Mouse (Mus musculus) heart, postnatal 0 days (tissue): ENCODE results near the gene Scd1. TPM values are rescaled to one million over a fixed set of nuclear protein-coding genes. Genes with fewer than 3 reads are reported as not detected.

ENCODE experiments used
- ATAC-seq: fragments of 200-750 bp; cut with Nextera tagmentation; 2 replicates; pipeline ENCODE4 v1.8.0; 2017; ENCODE audit warnings: low read depth, moderate number of reproducible peaks, moderate library complexity; ENCODE audit not compliant: insufficient read depth
- DNase-seq: peaks from one replicate; pipeline ENCODE4 v3.0.0-alpha.2; 2016; ENCODE audit warnings: low spot score
- H3K27ac ChIP-seq: fragments of 300-500 bp; sonication (generic); 2 replicates; pipeline ENCODE4 v1.5.1; 2014; ENCODE audit warnings: low read depth, mild to moderate bottlenecking
- H3K27me3 ChIP-seq: fragments of 300-500 bp; sonication (generic); 2 replicates; pipeline ENCODE4 v1.6.1; 2014; ENCODE audit warnings: low read length, mixed read lengths; ENCODE audit not compliant: control insufficient read depth, insufficient read depth
- H3K36me3 ChIP-seq: fragments of 300-500 bp; sonication (generic); replicated peaks from 2 replicates; pipeline ENCODE4 v1.6.1; 2014; ENCODE audit warnings: low read length, mixed read lengths; ENCODE audit not compliant: control insufficient read depth, insufficient read depth
- H3K4me1 ChIP-seq: fragments of 300-500 bp; sonication (generic); 2 replicates; pipeline ENCODE4 v1.6.1; 2014; ENCODE audit warnings: antibody characterized with exemption; ENCODE audit not compliant: control insufficient read depth, insufficient read depth
- H3K4me2 ChIP-seq: fragments of 300-500 bp; sonication (generic); 2 replicates; pipeline ENCODE4 v1.6.1; 2014; ENCODE audit warnings: low read depth, mild to moderate bottlenecking, low read length, moderate library complexity
- H3K4me3 ChIP-seq: fragments of 300-500 bp; sonication (generic); 2 replicates; pipeline ENCODE4 v1.5.1; 2014; ENCODE audit warnings: low read depth, low read length
- H3K9ac ChIP-seq: fragments of 300-500 bp; sonication (generic); replicated peaks from 2 replicates; pipeline ENCODE4 v1.6.1; 2014; ENCODE audit warnings: low read depth, low read length, mixed read lengths
- H3K9me3 ChIP-seq: fragments of 300-500 bp; sonication (generic); replicated peaks from 2 replicates; pipeline ENCODE4 v1.6.1; 2016; ENCODE audit warnings: low read length; ENCODE audit not compliant: control insufficient read depth
- CTCF ChIP-seq: IDR thresholded peaks from 2 replicates; pipeline ENCODE4 v1.5.1; 2016; ENCODE audit warnings: antibody characterized with exemption, control low read depth, low read depth
- EP300 ChIP-seq: IDR thresholded peaks from 2 replicates; pipeline ENCODE4 v1.6.1; 2016; ENCODE audit warnings: antibody characterized with exemption, low read depth
- WGBS: fragments of 180-500 bp; shearing (Covaris S2); extraction: QIAGEN DNeasy Blood & Tissue Kit; methylation state at CpG from one replicate; pipeline ENCODE4 v1.1.7; 2014; 5-methylcytosine and 5-hydroxymethylcytosine counted together
- polyA plus RNA-seq: library from polyadenylated mRNA; unstranded; fragments of >200 nt; fragmentation: Nextera tagmentation; extraction: Ambion mirVana; gene quantifications from 2 replicates; pipeline ENCODE4 v1.2.1, GENCODE M21; 2015
- total RNA-seq: library from RNA; depleted of rRNA; stranded (reverse); fragments of >200 nt; gene quantifications from 2 replicates; pipeline ENCODE4 v1.2.3, GENCODE M21; 2014; ENCODE audit warnings: low replicate concordance; rRNA removed

Scd1 gene
- total RNA-seq = 6.2 and 9.8 TPM in 2 replicates
- 0.66 and 1.2 TPM in 2 replicates for polyA plus RNA-seq

- Histone ChIP-seq H3K27me3 (peaks cover 15% of the 10 kb centered on the region), H3K4me1 (0 out of 2 replicates have a peak, but pooled peaks cover 14% of the 10 kb centered on the region), H3K9me3 (no peaks in the 10 kb centered on the region), H3K27ac (peak within 1 kb of the TSS; percentile 59), H3K4me3 (peak within 1 kb of the TSS; percentile 48), H3K4me2 (peak within 1 kb of the TSS; percentile 84), H3K9ac (peak within 1 kb of the TSS; percentile 45), H3K36me3 (no peaks in the 10 kb centered on the region)
- peak; percentile 25 for DNase-seq
- TF ChIP-seq CTCF (no peak), EP300 (no peak)
- under 1% methylated on average over 33 of the region's 35 CpGs for WGBS
- peak; percentile 68 for ATAC-seq
Observed at GRCm38 (mm10) chr19:44407341-44408222, at the start of gene Scd1. Gene Scd1 (minus strand): TSS chr19:44407879.

DNA sequence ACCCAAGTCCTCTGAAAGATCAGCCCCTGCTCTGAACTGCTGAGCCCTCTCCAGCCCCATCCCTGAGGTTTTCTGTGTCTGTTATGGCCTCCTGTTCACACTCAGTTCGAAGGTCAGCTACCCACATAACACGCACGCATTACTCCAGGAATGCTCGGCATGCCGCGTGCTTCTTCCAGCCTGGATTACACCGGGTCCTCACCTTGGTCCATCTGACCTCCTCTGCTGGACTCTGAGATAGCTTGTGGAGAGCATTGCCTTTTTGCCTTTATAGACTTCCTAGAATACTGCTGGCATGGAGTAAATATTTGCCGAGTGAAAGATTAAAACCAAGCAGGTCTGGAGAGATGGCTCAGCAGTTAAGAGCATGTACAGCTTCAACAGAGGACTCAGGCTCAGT, 47.7 kb upstream of the Scd1 start:
- Histone ChIP-seq H3K4me1 (no peaks in the 10 kb centered on the region), H3K27me3 (no peaks in the 10 kb centered on the region), H3K9me3 (no peaks in the 10 kb centered on the region), H3K36me3 (no peaks in the 10 kb centered on the region), H3K9ac (no peak overlapping the region), H3K4me3 (no peak overlapping the region), H3K27ac (no peak overlapping the region), H3K4me2 (no peak overlapping the region)
- DNase-seq (no peak), ATAC-seq (no peak)
- no peak for TF ChIP-seq CTCF
- TF ChIP-seq EP300 = no peak
- WGBS = 68% methylated on average over 8 of the region's 8 CpGs

DNA sequence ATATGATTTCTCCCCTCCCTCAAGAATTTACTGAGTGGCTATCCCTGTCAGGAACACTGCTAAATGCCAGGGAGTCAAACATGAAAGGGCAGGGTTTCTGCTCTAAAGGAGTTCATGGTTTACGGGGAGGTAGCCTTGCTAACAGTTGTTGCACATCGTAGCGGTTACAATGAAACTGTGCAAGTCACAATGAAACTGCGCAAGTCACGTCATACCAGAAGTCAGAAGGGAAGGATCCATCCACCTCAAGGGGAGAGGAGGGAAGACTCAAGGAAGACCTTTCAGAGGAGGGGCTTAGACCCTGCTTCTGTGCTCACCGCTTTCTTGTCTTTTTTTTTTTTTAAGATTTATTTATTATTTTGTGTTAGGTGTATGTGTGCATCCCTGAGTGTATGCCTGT, 47.2 kb upstream of the Scd1 start:
- TF ChIP-seq EP300 (no peak), CTCF (no peak)
- ATAC-seq = no peak
- Histone ChIP-seq H3K27me3 (no peaks in the 10 kb centered on the region), H3K9me3 (no peaks in the 10 kb centered on the region), H3K4me2 (no peak overlapping the region), H3K9ac (no peak overlapping the region), H3K4me1 (no peaks in the 10 kb centered on the region), H3K36me3 (no peaks in the 10 kb centered on the region), H3K4me3 (no peak overlapping the region), H3K27ac (no peak overlapping the region)
- 80% methylated on average over 6 of the region's 6 CpGs for WGBS
- no peak for DNase-seq

DNA sequence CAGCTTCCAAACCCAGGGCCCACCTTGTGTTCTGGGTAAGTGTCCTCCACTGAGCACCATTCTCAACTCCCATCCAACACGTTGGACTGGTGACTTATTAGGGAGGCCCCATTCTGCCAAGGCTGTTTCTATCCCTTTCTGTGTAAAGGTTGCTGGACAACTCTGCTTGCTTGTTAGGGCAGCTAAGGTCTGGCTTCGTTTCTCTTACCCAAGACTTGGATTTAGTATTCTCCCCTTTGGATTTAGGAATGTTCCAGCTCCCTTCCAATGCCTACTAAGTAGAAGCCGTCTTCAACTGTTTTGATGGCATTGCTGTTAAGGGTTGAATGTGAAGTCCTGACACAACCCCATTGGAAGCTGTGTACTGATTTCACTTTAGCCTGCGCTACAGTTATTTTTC, 40.2 kb upstream of the Scd1 start:
- DNase-seq (no peak), ATAC-seq (no peak)
- no peak for TF ChIP-seq EP300
- no peak for TF ChIP-seq CTCF
- no peaks in the 10 kb centered on the region for H3K9me3 ChIP-seq
- H3K27ac ChIP-seq = no peak overlapping the region
- H3K27me3 ChIP-seq = 0 out of 2 replicates have a peak, but pooled peaks cover 2% of the 10 kb centered on the region
- H3K4me3 ChIP-seq = no peak overlapping the region
- no peaks in the 10 kb centered on the region for H3K36me3 ChIP-seq
- no peak overlapping the region for H3K9ac ChIP-seq
- no peak overlapping the region for H3K4me2 ChIP-seq
- no peaks in the 10 kb centered on the region for H3K4me1 ChIP-seq
- 70% methylated on average over 4 of the region's 4 CpGs for WGBS

DNA sequence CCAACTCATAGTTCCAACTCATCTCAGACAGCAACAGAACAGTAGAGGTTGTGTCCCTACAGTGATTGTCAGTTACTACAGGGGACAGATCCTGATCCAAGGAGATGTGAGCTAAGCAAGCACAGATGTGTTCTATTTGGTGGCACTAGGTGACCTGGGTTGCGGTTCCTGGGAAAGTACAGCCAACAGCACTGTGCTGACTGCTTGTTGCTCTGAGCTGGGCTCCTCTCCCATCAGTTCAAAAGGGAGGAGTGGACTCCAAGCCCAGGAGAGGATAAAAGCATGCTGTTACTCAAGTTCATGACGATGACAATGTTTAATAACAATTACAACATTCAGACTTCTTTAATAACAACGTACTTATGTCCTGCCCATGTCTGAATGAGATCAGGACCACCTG, 38.1 kb upstream of the Scd1 start:
- DNase-seq (no peak), ATAC-seq (no peak)
- H3K9ac ChIP-seq = no peak overlapping the region
- TF ChIP-seq EP300 (no peak), CTCF (no peak)
- 0 out of 2 replicates have a peak, but pooled peaks cover 2% of the 10 kb centered on the region for H3K27me3 ChIP-seq
- H3K9me3 ChIP-seq = no peaks in the 10 kb centered on the region
- WGBS = 76% methylated on average over 3 of the region's 3 CpGs
- no peak overlapping the region for H3K4me2 ChIP-seq
- H3K4me3 ChIP-seq = no peak overlapping the region
- no peak overlapping the region for H3K27ac ChIP-seq
- no peaks in the 10 kb centered on the region for H3K4me1 ChIP-seq
- H3K36me3 ChIP-seq = no peaks in the 10 kb centered on the region
